Mouse (Mus musculus) heart, embryonic 12.5 days (tissue): Measurements from ENCODE around the gene Entr1. TPM values are rescaled to one million over a fixed set of nuclear protein-coding genes. Genes with fewer than 3 reads are reported as not detected.

Source experiments
- ATAC-seq: fragments of 200-750 bp; cut with Nextera tagmentation; 2 replicates; pipeline ENCODE4 v1.8.0; 2017; ENCODE audit warnings: moderate TSS enrichment, moderate library complexity; ENCODE audit not compliant: insufficient number of reproducible peaks, low FRiP score
- H3K27ac ChIP-seq: fragments of 300-500 bp; sonication (generic); 2 replicates; pipeline ENCODE4 v1.5.1; 2016; ENCODE audit warnings: mild to moderate bottlenecking, moderate library complexity; ENCODE audit not compliant: poor library complexity, severe bottlenecking
- H3K27me3 ChIP-seq: fragments of 300-500 bp; sonication (generic); replicated peaks from 2 replicates; pipeline ENCODE4 v1.6.1; 2016; ENCODE audit warnings: mild to moderate bottlenecking, moderate library complexity
- H3K36me3 ChIP-seq: fragments of 300-500 bp; sonication (generic); 2 replicates; pipeline ENCODE4 v1.6.1; 2016; ENCODE audit warnings: mild to moderate bottlenecking, moderate library complexity
- H3K4me1 ChIP-seq: fragments of 300-500 bp; sonication (generic); replicated peaks from 2 replicates; pipeline ENCODE4 v1.6.1; 2016; ENCODE audit warnings: mild to moderate bottlenecking
- H3K4me2 ChIP-seq: fragments of 300-500 bp; sonication (generic); 2 replicates; pipeline ENCODE4 v1.6.1; 2016; ENCODE audit warnings: mild to moderate bottlenecking, moderate library complexity
- H3K4me3 ChIP-seq: fragments of 300-500 bp; sonication (generic); 2 replicates; pipeline ENCODE4 v1.5.1; 2016; ENCODE audit warnings: mild to moderate bottlenecking
- H3K9ac ChIP-seq: fragments of 300-500 bp; sonication (generic); 2 replicates; pipeline ENCODE4 v1.6.1; 2016; ENCODE audit warnings: mild to moderate bottlenecking, moderate library complexity
- H3K9me3 ChIP-seq: fragments of 300-500 bp; sonication (generic); replicated peaks from 2 replicates; pipeline ENCODE4 v1.6.1; 2016; ENCODE audit warnings: mild to moderate bottlenecking, moderate library complexity
- WGBS: fragments of 180-500 bp; shearing (Covaris S2); methylation state at CpG from one replicate; pipeline ENCODE4 v1.1.7; 2016; 5-methylcytosine and 5-hydroxymethylcytosine counted together
- polyA plus RNA-seq: library from polyadenylated mRNA; unstranded; fragments of >200 nt; fragmentation: Nextera tagmentation; extraction: Ambion mirVana; gene quantifications from 2 replicates; pipeline ENCODE4 v1.2.1, GENCODE M21; 2016

Gene Entr1
- polyA plus RNA-seq, 1 experiment from 2014 or later, result 91.7 TPM

GRCm38 (mm10) chr2:26359983-26360382, 29.1 kb downstream of the Entr1 start:
- WGBS, result 72% methylated on average over 6 of the region's 6 CpGs
- ATAC-seq, result no peak
- no peak overlapping the region for H3K27ac ChIP-seq

GRCm38 (mm10) chr2:26358667-26359320, 30.3 kb downstream of the Entr1 start:
- Histone ChIP-seq H3K9ac (no peak overlapping the region), H3K4me1 (no peaks in the 10 kb centered on the region), H3K4me2 (no peak overlapping the region), H3K27ac (no peak overlapping the region), H3K4me3 (no peak overlapping the region), H3K27me3 (0 out of 2 replicates have a peak, but pooled peaks cover under 1% of the 10 kb centered on the region), H3K36me3 (peaks cover 14% of the 10 kb centered on the region), H3K9me3 (no peaks in the 10 kb centered on the region)
- ATAC-seq, result peak; percentile 18; the same call in 1 of the 2 replicates
- 82% methylated on average over 13 of the region's 13 CpGs for WGBS

More at GRCm38 (mm10) chr2:26359983-26360382, 29.1 kb downstream of the Entr1 start:
- peaks cover 7% of the 10 kb centered on the region for H3K4me1 ChIP-seq
- H3K4me2 ChIP-seq, result no peak overlapping the region
- no peaks in the 10 kb centered on the region for H3K27me3 ChIP-seq
- H3K4me3 ChIP-seq, result no peak overlapping the region
- peaks cover 23% of the 10 kb centered on the region for H3K36me3 ChIP-seq
- H3K9me3 ChIP-seq, result no peaks in the 10 kb centered on the region
- no peak overlapping the region for H3K9ac ChIP-seq

GRCm38 (mm10) chr2:26357484-26357883, 31.6 kb downstream of the Entr1 start:
- no peak for ATAC-seq
- Histone ChIP-seq H3K4me3 (no peak overlapping the region), H3K36me3 (peaks cover under 1% of the 10 kb centered on the region), H3K9me3 (no peaks in the 10 kb centered on the region), H3K9ac (no peak overlapping the region), H3K27me3 (0 out of 2 replicates have a peak, but pooled peaks cover 6% of the 10 kb centered on the region), H3K4me1 (peaks cover 5% of the 10 kb centered on the region; the same call in 1 of the 2 replicates), H3K4me2 (no peak overlapping the region), H3K27ac (no peak overlapping the region)
- 53% methylated on average over 15 of the region's 15 CpGs for WGBS

DNA sequence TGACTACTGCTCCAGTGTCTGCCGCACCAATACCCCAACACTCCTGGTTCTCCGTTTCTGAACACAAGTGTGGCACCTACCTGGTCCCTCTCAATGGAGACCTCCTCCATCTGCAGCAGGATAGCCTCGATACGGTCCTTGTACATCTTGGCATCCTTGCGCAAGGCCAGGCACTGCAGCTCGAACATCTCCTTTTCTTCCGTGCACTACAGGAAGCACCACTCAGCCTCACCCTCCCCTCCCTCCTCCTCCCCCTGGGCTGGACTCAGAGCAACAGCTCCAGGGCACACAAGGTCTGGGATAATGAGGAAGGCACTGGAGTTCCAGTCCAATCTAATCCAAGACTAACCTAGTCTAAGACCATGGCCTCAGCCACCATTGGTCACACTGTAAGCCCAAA, 32.4 kb downstream of the Entr1 start:
- Histone ChIP-seq H3K9ac (no peak overlapping the region), H3K4me3 (no peak overlapping the region), H3K36me3 (no peaks in the 10 kb centered on the region), H3K27ac (no peak overlapping the region), H3K4me2 (no peak overlapping the region), H3K9me3 (no peaks in the 10 kb centered on the region), H3K4me1 (peaks cover 6% of the 10 kb centered on the region; the same call in 1 of the 2 replicates), H3K27me3 (0 out of 2 replicates have a peak, but pooled peaks cover 6% of the 10 kb centered on the region)
- WGBS, result 68% methylated on average over 7 of the region's 7 CpGs
- no peak for ATAC-seq

DNA sequence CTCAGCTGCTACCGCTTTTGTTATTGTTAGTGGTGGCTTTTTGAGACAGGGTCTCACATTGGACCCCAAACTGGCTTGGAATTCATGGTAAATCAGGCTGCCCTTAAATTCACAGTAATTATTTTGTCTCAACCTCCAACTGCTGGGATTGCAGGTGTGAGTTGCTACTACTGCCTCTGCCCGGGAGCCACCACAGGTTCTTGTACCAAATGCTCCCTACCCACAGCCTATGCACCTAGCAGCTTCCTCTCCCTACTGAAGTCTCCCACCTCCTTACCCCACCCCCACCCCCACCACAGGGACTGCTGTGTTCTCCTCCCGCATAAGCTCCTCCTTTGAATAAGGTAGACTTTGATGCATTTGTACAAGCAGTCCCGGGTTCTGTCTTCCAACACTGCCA, 32.9 kb downstream of the Entr1 start:
- no peak overlapping the region for H3K9ac ChIP-seq
- H3K9me3 ChIP-seq, result no peaks in the 10 kb centered on the region
- no peak for ATAC-seq
- H3K27me3 ChIP-seq, result 0 out of 2 replicates have a peak, but pooled peaks cover 6% of the 10 kb centered on the region
- H3K27ac ChIP-seq, result no peak overlapping the region
- no peaks in the 10 kb centered on the region for H3K36me3 ChIP-seq
- H3K4me2 ChIP-seq, result no peak overlapping the region
- WGBS, result 75% methylated on average over 4 of the region's 4 CpGs
- no peak overlapping the region for H3K4me3 ChIP-seq
- peaks cover 6% of the 10 kb centered on the region; the same call in 1 of the 2 replicates for H3K4me1 ChIP-seq

DNA sequence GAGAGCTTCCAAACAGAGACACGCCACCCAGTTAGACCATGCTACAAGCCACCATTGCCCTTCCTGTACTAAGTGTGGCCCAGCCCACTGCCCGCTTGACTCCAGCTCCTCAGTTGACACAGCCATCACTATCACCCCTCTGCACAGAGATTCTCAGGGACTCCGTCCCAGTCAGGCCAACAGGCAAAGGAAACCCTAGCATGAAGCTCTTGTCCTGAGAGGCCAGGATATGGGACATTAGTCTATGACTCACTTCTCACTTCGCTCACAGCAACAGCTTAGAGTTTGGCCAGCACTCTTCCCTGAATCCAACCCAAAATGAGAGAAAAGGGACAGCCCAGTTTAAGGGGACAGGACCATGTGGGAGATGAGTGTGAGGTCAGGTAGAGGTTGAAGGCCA, 34.7 kb downstream of the Entr1 start:
- Histone ChIP-seq H3K36me3 (peaks cover 11% of the 10 kb centered on the region), H3K4me1 (peaks cover 19% of the 10 kb centered on the region), H3K9me3 (no peaks in the 10 kb centered on the region), H3K27ac (no peak overlapping the region), H3K9ac (no peak overlapping the region), H3K27me3 (0 out of 2 replicates have a peak, but pooled peaks cover 6% of the 10 kb centered on the region), H3K4me3 (no peak overlapping the region), H3K4me2 (no peak overlapping the region)
- 86% methylated on average over 4 of the region's 4 CpGs for WGBS
- no peak for ATAC-seq

DNA sequence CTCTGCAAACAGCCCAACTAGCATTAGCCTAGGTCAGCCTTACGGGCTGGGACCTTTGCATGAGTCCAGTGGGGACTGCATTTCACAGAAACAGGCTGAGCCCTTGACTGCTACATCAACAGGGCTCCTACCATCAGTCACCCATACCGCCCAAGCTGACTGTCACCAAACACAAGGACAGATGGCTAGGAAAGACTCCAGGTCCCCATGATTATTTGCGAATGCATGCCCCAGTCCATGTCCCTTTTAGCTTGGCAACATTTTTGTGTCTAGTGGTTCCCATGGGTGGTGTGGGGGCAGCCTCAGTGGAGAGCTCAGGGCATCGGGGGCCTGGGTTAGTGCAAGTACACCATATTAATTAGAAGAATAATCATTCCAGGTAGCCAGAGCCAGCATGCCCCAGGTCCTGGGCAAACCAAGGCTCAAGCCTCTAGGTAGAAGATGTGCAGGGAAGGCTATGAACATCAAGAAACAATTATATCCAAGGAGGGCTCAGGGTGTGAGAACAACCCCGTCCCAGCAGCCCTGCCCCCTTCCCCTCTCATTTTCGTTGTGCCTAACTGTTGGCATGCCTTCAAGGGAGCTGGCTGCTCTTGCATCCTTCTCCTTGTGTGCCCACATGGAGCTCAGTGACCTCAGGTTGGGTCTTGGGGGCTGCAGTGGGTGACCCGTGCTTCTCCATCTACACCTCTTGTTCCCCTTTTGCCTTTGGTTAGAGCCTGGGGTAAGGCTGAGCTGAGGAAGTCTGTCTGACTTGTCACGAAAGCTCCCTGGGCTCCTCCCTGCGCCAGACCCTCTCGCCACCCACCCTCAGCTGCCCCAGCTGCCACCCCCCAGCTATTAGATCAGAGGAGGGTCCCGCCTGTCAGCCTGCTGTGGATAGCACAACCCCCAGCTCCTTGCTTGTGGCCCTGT, 35.8 kb downstream of the Entr1 start:
- Histone ChIP-seq H3K9me3 (no peaks in the 10 kb centered on the region), H3K4me2 (peak overlapping the region; percentile 97), H3K9ac (no peak overlapping the region), H3K4me3 (peak overlapping the region; percentile 79; the same call in 1 of the 2 replicates), H3K27me3 (0 out of 2 replicates have a peak, but pooled peaks cover 6% of the 10 kb centered on the region), H3K36me3 (peaks cover 22% of the 10 kb centered on the region), H3K4me1 (peaks cover 30% of the 10 kb centered on the region), H3K27ac (no peak overlapping the region)
- no peak for ATAC-seq
- 86% methylated on average over 11 of the region's 11 CpGs for WGBS

GRCm38 (mm10) chr2:26352291-26352910, 36.7 kb downstream of the Entr1 start:
- Histone ChIP-seq H3K27me3 (0 out of 2 replicates have a peak, but pooled peaks cover 6% of the 10 kb centered on the region), H3K27ac (no peak overlapping the region), H3K4me2 (peak overlapping the region; percentile 97), H3K9me3 (no peaks in the 10 kb centered on the region), H3K4me3 (peak overlapping the region; percentile 79), H3K4me1 (peaks cover 38% of the 10 kb centered on the region), H3K36me3 (peaks cover 30% of the 10 kb centered on the region), H3K9ac (peak overlapping the region; percentile 84)
- 3% methylated on average over 36 of the region's 36 CpGs for WGBS
- ATAC-seq, result 0 out of 2 replicates have a peak, but pooled peaks have one; percentile 6

DNA sequence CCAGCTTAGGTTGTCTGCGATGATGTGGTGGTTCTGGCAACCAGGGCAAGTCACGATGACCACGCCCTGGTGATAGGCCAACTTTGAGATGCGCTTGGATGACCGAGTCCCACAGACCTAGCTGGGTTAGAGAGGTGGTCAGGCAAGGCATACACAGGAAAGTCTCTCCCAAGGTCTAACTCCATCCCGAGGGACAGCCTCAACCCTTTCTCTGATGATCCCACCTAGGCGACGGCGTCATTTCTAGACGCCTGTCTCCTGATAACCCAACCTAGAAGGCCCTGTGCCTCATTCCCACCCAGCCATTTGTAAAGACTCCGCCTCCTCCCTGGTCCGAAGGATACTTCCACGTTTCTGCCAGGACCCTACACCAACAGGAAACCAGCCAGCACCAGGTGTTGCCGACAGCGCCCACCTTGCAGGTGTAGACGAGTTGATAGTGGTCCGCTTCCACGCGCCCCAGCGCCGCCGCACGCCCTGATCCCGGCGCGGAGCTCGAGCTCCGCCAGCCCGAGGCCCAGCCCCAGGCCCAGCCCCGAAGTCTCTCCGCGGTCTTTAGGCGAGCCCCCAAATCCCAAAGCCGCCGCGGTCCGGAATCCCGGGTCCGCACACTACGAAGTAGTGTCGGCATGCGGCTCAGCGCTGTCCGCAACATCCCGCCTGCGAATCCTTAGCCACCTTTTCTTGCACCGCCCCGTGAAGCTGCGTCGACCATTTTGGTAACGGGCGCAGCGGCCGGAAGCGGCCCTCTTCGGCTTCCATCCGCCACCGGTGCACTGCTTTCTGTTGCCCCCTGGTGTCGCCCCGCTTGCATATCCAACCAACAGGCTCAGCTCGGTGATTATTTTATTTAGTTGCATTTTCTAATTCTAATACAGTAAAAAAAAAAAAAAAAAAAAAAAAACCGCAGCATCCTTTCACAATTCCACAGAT, 37.5 kb downstream of the Entr1 start, which contains the start of gene Dnlz:
Dnlz (minus strand) TSS at position 753 of the 933 bp plus-strand sequence.
- H3K27ac ChIP-seq, result peak within 1 kb of the TSS; percentile 48
- WGBS, result 2% methylated on average over 62 of the region's 62 CpGs

DNA sequence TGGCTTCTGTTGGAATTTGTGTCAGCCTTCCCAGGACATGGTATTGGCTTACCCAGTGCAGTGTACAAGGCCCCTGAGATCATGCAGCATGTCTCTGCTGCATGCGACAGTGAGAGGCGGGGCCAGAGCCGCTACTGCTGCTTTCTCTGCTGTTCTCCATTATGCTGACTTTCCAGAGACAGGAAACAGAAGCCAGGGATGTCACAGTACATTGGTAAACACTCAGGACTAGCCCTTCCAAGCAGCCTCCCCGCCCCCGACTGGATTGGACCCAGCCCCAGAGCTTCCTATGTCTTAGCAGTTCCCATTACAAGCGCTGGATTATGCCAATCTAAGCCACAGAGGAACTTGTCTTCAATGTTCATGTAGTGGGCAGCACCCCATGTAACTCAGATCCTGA, 40.9 kb downstream of the Entr1 start:
- Histone ChIP-seq H3K4me2 (no peak overlapping the region), H3K36me3 (peaks cover 71% of the 10 kb centered on the region), H3K9me3 (no peaks in the 10 kb centered on the region), H3K27me3 (no peaks in the 10 kb centered on the region), H3K27ac (peak overlapping the region; percentile 49), H3K4me3 (no peak overlapping the region), H3K9ac (no peak overlapping the region), H3K4me1 (peaks cover 45% of the 10 kb centered on the region)
- peak; percentile 29; the same call in 1 of the 2 replicates for ATAC-seq
- whole genome bisulfite sequencing, result 49% methylated on average over 6 of the region's 6 CpGs

More for the DNA sequence above, 37.5 kb downstream of the Entr1 start, which contains the start of gene Dnlz:
- peaks cover 38% of the 10 kb centered on the region for H3K36me3 ChIP-seq
- peak within 1 kb of the TSS; percentile 79 for H3K4me3 ChIP-seq
- peaks cover 42% of the 10 kb centered on the region for H3K4me1 ChIP-seq
- H3K9me3 ChIP-seq, result no peaks in the 10 kb centered on the region
- H3K4me2 ChIP-seq, result peak within 1 kb of the TSS; percentile 97
- H3K9ac ChIP-seq, result peak within 1 kb of the TSS; percentile 87
- H3K27me3 ChIP-seq, result 0 out of 2 replicates have a peak, but pooled peaks cover 6% of the 10 kb centered on the region
- ATAC-seq, result peak; percentile 75
